Mouse (Mus musculus) layer of hippocampus, adult 9-11 months (tissue): ENCODE measurements at regions not wholly inside any gene's neighbourhood (a gene's known extent, or its start where the extent isn't known, plus 50 kb on each side); places are given as distances from the start of the nearest gene placed in this dataset.
"Not testable (repeated sequence)": the region's sequence is repeated elsewhere in the genome, so short reads cannot be mapped to it uniquely, and the experiment has no call there.

Experiments
- DNase-seq: peaks from one replicate; pipeline ENCODE4 v3.0.0; 2022

GRCm38 (mm10) chr14:53075937-53076336 lies 580.4 kb upstream of the Olfr1507 start:
- DNase-seq, result not testable (repeated sequence)

GRCm38 (mm10) chr14:53073126-53073525 lies 577.6 kb upstream of the Olfr1507 start:
- not testable (repeated sequence) for DNase-seq

GRCm38 (mm10) chr14:53072502-53072901 lies 577.0 kb upstream of the Olfr1507 start:
- DNase-seq, result not testable (repeated sequence)

- DNase-seq, result not testable (repeated sequence)
These were observed 558.9 kb upstream of the Olfr1507 start for GRCm38 (mm10) chr14:53054439-53054838.

GRCm38 (mm10) chr14:53053465-53054123 lies 558.0 kb upstream of the Olfr1507 start:
- DNase-seq, result not testable (repeated sequence)

GRCm38 (mm10) chr14:53047683-53048082 lies 552.1 kb upstream of the Olfr1507 start:
- DNase-seq, result not testable (repeated sequence)

- not testable (repeated sequence) for DNase-seq
These were observed 551.4 kb upstream of the Olfr1507 start for GRCm38 (mm10) chr14:53046975-53047374.

- DNase-seq, result not testable (repeated sequence)
These were observed 549.8 kb upstream of the Olfr1507 start for GRCm38 (mm10) chr14:53045331-53045730.

GRCm38 (mm10) chr14:53044101-53044500 lies 548.6 kb upstream of the Olfr1507 start:
- not testable (repeated sequence) for DNase-seq

- not testable (repeated sequence) for DNase-seq
These were observed 546.5 kb upstream of the Olfr1507 start for GRCm38 (mm10) chr14:53042016-53042415.

- DNase-seq, result peak; percentile 44
These were observed 543.9 kb upstream of the Olfr1507 start for GRCm38 (mm10) chr14:53039475-53039874.

- not testable (repeated sequence) for DNase-seq
These were observed 539.4 kb upstream of the Olfr1507 start for GRCm38 (mm10) chr14:53034940-53035339.

- not testable (repeated sequence) for DNase-seq
These were observed 537.7 kb upstream of the Olfr1507 start for GRCm38 (mm10) chr14:53033221-53033620.

GRCm38 (mm10) chr14:53032498-53032897 lies 536.9 kb upstream of the Olfr1507 start:
- DNase-seq, result not testable (repeated sequence)

- DNase-seq, result not testable (repeated sequence)
These were observed 534.7 kb upstream of the Olfr1507 start for GRCm38 (mm10) chr14:53030227-53030626.

GRCm38 (mm10) chr14:53026958-53027357 lies 531.4 kb upstream of the Olfr1507 start:
- not testable (repeated sequence) for DNase-seq

- DNase-seq, result not testable (repeated sequence)
These were observed 524.6 kb upstream of the Olfr1507 start for GRCm38 (mm10) chr14:53020152-53020551.

GRCm38 (mm10) chr14:53007741-53008140 lies 512.2 kb upstream of the Olfr1507 start:
- not testable (repeated sequence) for DNase-seq

- DNase-seq, result not testable (repeated sequence)
These were observed 511.8 kb upstream of the Olfr1507 start for GRCm38 (mm10) chr14:53007323-53007722.

- not testable (repeated sequence) for DNase-seq
These were observed 505.7 kb upstream of the Olfr1507 start for GRCm38 (mm10) chr14:53001289-53001688.

GRCm38 (mm10) chr14:52992106-52992760 lies 496.7 kb upstream of the Olfr1507 start:
- DNase-seq, result not testable (repeated sequence)

GRCm38 (mm10) chr14:52991328-52991665 lies 495.7 kb upstream of the Olfr1507 start:
- not testable (repeated sequence) for DNase-seq

- DNase-seq, result not testable (repeated sequence)
These were observed 495.2 kb upstream of the Olfr1507 start for GRCm38 (mm10) chr14:52990569-52991327.
